Mouse (Mus musculus) spleen, postnatal 36 days (tissue): Measurements from ENCODE around the gene Klhl36.

Experiments
- DNase-seq, 2 experiments: peaks; one replicate each; pipeline ENCODE4 v3.0.0; 2022; ENCODE audit warnings: low spot score in 2 of 2, mixed read lengths in 1 of 2

The Klhl36 gene

GRCm38 (mm10) chr8:119883281-119883680 is 21.2 kb downstream of the Klhl36 start:
- DNase-seq, result no peak

DNA sequence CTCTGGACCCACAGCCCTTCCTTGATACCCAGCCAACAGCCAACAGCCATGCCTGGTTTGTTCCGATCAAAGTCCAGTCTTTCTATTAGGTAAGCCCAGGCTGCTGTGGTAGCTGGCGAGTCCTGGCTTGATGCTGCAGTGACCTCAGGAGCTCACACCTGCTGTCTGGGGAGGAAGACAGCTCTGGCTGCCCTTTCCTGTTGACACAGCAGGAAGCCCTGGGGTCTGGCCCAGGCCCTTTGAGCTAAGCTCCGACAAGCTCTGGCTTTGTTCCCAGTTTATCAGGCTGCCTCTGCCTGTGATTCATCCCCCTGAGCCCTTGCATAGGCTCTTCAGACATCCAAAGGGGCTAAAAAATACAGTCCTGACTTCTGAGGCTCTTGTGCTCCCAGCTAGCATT is 23.5 kb downstream of the Klhl36 start:
- DNase-seq, result no peak

DNA sequence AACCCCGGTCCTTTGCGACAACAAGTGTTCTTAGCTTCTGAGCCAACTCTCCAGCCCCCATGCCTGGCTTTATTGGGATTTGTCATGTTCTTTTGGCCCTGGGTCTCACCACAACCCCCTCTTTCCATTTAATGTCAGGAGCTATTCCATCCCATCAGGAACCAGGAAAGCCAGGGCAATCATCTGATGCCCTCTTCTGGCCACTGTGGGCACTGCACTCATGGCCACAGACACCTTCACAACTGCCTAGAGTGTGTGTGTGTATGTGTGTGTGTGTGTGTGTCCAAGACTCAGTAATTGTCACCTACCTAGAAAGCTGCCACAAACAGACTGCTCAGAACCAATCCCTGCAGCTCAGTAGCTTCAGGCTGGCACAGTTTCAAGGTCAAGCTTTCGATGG is 25.1 kb downstream of the Klhl36 start:
- no peak for DNase-seq

- no peak for DNase-seq
These were observed 25.9 kb downstream of the Klhl36 start for GRCm38 (mm10) chr8:119888012-119888411.

DNA sequence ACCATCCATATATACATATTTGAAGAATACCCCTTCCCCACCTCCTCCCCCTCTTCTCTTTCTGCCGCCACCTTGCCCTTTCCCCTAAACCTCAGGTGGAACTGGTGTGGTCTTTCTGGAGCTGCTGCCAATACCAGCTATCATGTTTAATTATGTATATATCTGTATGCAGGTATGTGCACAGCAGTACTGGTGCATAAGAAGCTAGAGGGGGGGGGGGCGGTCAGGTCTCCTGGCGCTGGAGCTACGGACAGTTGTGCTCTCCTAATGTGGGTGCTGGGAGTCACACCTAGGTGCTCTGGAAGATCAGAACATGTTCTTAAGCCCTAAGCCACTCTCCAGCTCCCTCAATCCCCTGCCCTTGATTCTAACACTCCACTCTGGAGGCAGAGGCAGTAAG is 35.0 kb downstream of the Klhl36 start:
- DNase-seq, result no peak

DNA sequence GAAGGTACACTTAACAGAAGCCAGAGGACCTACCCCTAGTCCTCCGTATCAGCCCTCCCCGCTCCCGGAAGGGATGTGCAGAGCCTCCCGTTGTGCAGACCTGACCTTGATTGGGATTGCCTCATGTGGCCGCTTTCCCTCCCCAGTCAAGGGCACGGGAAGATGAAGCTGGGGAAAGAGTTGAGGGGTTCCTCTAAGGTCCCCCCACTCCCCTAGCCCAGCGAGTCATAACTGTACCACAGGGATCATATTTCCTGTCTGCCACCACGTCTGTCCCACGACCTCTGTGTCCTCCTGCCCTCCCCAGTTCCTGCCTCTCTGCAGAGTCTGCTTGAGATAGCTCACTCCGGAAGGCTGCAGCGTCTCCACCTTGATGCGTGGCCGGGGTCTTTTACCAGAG is 35.9 kb downstream of the Klhl36 start:
- DNase-seq, result no peak

- no peak for DNase-seq
These were observed 39.3 kb downstream of the Klhl36 start for GRCm38 (mm10) chr8:119901349-119901748.

DNA sequence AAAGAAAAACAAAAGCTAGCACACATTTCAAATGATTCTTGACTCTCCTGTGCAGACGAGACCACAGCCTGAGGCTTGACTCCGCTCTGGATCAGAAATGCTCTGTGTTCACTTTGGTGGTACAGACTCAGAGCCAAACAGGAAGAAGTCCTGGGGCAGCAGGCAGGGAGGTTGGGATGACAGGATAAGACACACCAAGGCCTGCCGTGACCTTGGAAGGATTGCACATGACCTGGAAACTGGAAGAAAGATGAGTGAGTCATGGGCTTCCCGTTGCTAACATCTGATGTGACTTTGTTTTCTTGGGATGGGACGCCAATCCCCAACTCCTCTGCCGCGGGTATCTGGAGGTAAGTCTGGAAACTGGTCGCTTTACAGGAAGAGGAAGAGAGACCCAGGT is 39.9 kb downstream of the Klhl36 start:
- no peak for DNase-seq

DNA sequence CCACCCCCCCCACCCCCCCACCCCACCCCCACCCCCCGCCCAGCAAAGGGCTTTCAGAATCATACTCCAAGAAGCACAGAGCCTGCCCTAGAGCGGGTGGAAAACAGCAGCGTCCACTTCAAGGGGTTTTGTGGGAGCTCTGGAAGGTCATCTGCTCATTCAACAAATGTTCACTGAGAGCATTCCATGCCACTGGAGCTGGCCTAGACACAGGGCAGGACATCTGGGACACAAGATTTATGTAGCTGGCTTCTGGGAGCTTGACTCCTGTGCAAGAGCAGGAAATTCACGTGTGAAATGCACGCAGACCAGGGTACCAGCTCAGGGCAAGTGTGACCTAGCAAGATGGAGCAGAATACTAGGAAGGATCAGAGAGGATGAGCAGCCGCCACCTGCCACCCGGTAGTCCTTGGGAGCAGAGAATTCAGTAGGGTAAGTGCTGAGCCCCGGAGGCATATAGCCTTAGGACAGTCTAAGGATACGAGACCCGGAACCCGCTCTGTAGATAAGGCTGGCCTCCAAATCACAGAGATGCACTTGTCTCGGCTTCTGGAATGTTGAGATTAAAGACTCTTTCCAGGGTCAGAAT is 42.4 kb downstream of the Klhl36 start:
- DNase-seq, result no peak

DNA sequence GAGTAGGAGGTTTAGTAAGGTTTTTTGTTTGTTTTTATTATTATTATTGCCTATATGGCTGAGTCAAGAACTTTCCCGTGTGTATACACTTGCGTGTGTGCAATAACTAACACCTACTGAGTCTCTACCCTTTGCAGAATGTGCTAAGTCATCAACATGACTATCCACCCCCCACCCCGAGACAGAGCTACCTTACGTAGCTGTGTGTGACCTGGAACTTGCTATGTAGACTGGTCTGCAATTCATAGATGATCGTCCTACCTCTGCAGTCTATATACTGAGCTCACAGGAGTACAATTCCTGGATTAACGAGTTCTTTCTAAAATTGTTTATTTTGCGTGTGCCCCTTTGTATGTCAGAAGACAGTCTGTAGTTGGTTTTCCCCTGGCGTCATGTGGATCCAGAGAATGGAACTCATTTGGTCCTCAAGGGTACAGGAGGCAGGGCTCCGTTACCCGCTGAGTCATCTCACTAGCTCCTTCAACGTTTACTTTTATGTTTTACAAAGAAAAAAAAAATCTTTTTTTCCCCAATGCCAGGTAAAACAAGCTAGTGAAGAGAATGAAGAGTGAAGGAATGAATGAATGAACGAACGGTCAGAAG is 48.0 kb downstream of the Klhl36 start, which contains the start of gene Usp10:
Usp10 (plus strand) TSS at position 417 of the 603 bp plus-strand sequence.
- DNase-seq, result peak in 1 of 2 experiments; percentile 24

- DNase-seq, result peak; percentile 89 to 90
These were observed 48.6 kb downstream of the Klhl36 start, which contains the start of gene Gm20388 for GRCm38 (mm10) chr8:119910547-119911257. Gene Gm20388, plus strand, starts transcription at chr8:119910841.

GRCm38 (mm10) chr8:119911258-119911962 is 49.3 kb downstream of the Klhl36 start:
- no peak for DNase-seq

DNA sequence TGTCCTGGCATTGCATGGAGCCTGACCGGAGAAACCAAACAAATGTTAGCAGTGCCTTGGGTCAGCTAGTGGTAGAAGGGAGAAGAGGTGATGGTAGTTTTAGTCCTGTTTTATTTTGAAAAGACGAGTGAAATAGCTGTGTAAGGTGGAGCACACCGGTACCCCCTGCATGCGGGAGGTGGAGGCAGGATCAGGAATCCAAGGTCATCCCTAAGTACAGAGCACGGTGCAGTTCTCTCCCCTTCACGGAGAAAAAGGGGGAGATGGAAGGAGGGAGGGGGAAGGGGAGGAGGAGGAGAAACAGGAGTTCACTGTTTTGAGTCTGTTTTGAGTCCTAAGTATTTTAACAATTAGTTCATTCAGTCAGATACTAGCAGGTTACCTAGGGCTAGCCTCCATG is 50.6 kb downstream of the Klhl36 start:
- no peak for DNase-seq

GRCm38 (mm10) chr8:119913181-119913580 is 51.1 kb downstream of the Klhl36 start:
- no peak for DNase-seq

GRCm38 (mm10) chr8:119914161-119914560 is 52.1 kb downstream of the Klhl36 start:
- DNase-seq, result no peak

DNA sequence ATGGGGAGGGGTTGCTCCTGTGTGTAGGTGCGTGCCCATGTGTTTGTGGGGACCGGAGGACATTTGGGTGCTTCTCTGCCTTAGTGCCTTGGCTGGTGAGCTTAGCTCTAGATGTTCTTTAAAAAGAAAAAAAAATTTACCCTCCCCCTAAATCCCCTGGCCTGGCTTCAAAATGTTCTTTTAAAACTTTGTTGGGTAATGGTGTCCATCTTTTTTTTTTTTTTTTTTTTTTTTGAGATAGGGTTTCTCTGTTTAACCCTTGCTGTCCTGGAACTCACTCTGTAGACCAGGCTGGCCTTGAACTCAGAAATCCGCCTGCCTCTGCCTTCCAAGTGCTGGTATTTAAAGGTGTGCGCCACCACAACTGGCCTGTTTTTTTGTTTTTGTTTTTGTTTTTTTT is 53.2 kb downstream of the Klhl36 start:
- DNase-seq, result no peak

DNA sequence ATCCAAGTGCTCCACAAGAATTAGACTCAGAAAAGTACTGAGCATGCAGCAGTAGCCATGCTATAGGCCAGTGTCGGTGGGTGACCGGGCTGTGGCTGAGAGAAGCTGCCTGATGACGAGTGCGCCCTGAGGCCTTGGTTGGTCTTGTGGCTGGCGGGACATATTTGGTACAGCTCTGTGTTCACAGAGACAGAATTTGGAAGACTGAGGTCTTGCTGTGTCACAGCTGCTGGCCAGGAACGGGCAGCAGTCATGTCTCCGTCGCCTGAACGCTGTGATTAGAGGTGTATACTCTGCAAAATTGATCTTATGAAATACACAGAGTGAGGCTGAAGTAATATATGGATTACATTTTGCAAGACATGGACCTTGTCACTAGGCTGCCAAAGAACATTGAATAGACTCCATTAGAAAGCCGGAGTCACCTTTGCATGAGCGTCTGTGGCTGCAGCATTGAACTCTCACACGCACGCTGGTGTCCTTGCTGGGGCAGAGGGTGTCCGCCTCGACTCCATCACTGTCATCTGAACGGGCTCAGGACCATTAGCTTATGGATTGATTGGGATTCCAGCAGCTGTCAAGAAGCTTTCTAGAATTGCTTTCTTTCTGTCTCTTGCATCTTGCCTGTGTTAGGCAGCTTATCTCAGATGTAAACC is 54.3 kb downstream of the Klhl36 start:
- no peak for DNase-seq

GRCm38 (mm10) chr8:119917415-119917814 is 55.3 kb downstream of the Klhl36 start:
- no peak for DNase-seq

GRCm38 (mm10) chr8:119918155-119918567 is 56.1 kb downstream of the Klhl36 start:
- peak; percentile 42 to 61 for DNase-seq

DNA sequence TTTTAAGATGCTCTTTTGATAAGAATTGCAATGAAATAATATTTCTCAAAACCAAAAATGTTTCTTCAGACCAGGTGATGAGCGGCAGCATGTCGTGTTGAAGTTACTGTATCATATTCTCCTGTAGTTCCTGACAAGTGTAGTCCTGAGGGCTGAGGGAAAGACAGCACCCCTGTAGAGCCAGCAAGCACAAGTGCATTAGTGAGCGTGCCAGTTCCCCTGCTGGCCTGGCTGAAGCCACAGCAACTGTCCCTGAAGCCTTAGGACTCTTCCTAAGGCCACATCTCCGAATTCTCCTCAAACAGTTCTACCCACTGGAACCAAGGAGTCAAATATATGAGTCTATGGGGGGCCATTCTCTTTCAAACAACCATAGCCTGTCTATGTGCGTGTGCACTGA is 61.2 kb downstream of the Klhl36 start:
- DNase-seq, result no peak

- DNase-seq, result no peak
These were observed 63.4 kb downstream of the Klhl36 start for GRCm38 (mm10) chr8:119925428-119925827.

DNA sequence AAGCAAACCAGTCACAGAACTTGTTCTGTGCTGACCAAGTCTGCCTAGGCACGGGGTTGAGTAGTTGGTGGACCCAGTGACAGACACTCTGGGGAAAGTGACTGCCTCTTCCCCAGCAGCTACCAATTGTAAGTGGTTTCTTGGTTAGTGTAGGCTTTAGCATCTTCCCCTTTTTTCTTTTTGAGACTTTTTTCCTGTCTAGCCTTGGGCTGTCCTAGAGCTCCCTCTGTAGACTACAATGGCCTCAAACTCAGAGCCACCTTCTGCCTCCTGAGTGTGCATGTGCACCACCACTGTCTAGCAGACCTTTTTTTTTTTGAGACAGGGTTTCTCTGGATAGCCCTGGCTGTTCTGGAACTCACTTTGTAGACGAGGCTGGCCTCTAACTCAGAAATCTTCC is 64.4 kb downstream of the Klhl36 start:
- peak; percentile 62 to 68 for DNase-seq
